Mouse (Mus musculus) heart, embryonic 11.5 days (tissue): ENCODE results near the gene Aldh8a1. TPM values are rescaled to one million over a fixed set of nuclear protein-coding genes. Genes with fewer than 3 reads are reported as not detected.

Experiments
- ATAC-seq: fragments of 200-750 bp; cut with Nextera tagmentation; replicated peaks from 2 replicates; pipeline ENCODE4 v1.8.0; 2017; ENCODE audit warnings: moderate library complexity; ENCODE audit not compliant: insufficient number of reproducible peaks, low FRiP score, low TSS enrichment
- H3K27ac ChIP-seq: fragments of 300-500 bp; sonication (generic); 2 replicates; pipeline ENCODE4 v1.5.1; 2014; ENCODE audit warnings: mild to moderate bottlenecking, low read depth, low read length
- H3K27me3 ChIP-seq: fragments of 300-500 bp; sonication (generic); 2 replicates; pipeline ENCODE4 v1.6.1; 2014; ENCODE audit warnings: mild to moderate bottlenecking, low read length, mixed read lengths; ENCODE audit not compliant: control insufficient read depth, insufficient read depth
- H3K36me3 ChIP-seq: fragments of 300-500 bp; sonication (generic); 2 replicates; pipeline ENCODE4 v1.6.1; 2014; ENCODE audit warnings: mild to moderate bottlenecking, low read length, moderate library complexity, mixed read lengths; ENCODE audit not compliant: control insufficient read depth, insufficient read depth
- H3K4me1 ChIP-seq: fragments of 300-500 bp; sonication (generic); 2 replicates; pipeline ENCODE4 v1.6.1; 2014; ENCODE audit warnings: low read length; ENCODE audit not compliant: control insufficient read depth, insufficient read depth
- H3K4me2 ChIP-seq: fragments of 300-500 bp; sonication (generic); 2 replicates; pipeline ENCODE4 v1.6.1; 2014; ENCODE audit warnings: mild to moderate bottlenecking, moderate library complexity
- H3K4me3 ChIP-seq: fragments of 300-500 bp; sonication (generic); 2 replicates; pipeline ENCODE4 v1.5.1; 2014; ENCODE audit warnings: low read depth, low read length
- H3K9ac ChIP-seq: fragments of 300-500 bp; sonication (generic); 2 replicates; pipeline ENCODE4 v1.6.1; 2014; ENCODE audit warnings: mild to moderate bottlenecking, low read depth, low read length, moderate library complexity
- H3K9me3 ChIP-seq: fragments of 300-500 bp; sonication (generic); replicated peaks from 2 replicates; pipeline ENCODE4 v1.6.1; 2016; ENCODE audit warnings: low read length; ENCODE audit not compliant: control insufficient read depth
- WGBS: fragments of 180-500 bp; shearing (Covaris S2); extraction: QIAGEN DNeasy Blood & Tissue Kit; methylation state at CpG from one replicate; pipeline ENCODE4 v1.1.7; 2014; ENCODE audit not compliant: insufficient replicate concordance; 5-methylcytosine and 5-hydroxymethylcytosine counted together
- polyA plus RNA-seq: library from polyadenylated mRNA; unstranded; fragments of >200 nt; fragmentation: Nextera tagmentation; extraction: Ambion mirVana; gene quantifications from 2 replicates; pipeline ENCODE4 v1.2.1, GENCODE M21; 2014

The Aldh8a1 gene
- polyA plus RNA-seq, 1 experiment from 2014 or later: 0.37 TPM

DNA sequence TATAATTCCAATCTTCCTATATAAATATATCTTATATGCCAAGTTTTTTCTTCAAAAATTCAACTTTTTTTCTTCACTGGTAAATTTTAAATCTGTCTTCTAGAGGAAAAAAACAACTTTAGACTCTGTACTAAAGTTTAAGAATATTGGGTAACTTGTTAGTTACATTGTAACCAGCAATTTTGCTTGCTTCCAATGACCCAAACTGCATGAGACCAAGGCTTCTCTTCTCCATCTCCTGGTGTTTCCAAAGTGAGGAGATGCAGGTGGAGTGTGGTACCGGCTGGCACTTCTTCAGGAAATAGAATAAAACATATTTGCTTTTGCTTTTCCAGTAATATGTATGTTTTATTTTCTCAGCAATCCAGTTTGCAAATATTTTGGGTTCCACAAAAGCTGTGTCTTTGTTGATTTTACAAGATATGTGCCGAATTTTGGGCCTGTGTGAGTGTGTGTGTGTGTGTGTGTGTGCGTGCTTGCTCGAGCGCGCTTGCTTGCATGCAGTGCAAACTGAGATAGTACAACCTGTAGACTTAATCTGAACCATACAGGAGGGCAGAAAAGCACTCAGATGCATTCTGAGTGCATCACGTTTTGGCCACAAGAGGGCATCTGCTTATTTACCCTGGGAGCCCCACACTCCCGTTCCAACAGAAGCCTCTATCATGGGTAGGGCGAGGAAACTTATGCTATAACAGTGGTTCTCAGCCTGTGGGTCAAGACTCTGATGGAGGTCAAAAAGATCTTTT, 1.3 kb downstream of the Aldh8a1 start:
- WGBS: 62% methylated on average over 9 of the region's 9 CpGs
- ATAC-seq: no peak
- no peak overlapping the region for H3K4me2 ChIP-seq

DNA sequence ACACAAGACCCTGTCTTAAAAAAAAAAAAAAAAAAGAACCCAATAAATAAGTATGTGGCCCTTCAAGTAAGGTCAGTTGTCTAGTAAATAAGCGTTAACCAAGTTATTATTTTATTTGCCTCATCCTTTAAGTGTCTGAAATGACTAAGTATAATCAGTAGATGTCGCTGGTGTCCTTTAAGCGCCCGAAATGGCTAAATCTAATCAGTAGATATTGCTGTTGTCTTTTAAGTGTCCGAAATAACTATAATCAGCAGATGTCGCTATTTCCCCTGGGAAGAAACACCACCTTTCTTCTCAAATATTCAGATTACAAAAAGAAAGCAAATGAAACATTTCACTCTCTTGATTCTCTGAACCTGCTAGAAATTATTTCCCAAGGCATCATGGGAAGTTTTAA, 5.8 kb downstream of the Aldh8a1 start:
- H3K27me3 ChIP-seq: no peaks in the 10 kb centered on the region
- 17% methylated on average over 6 of the region's 6 CpGs for WGBS
- H3K4me3 ChIP-seq: no peak overlapping the region
- H3K9me3 ChIP-seq: no peaks in the 10 kb centered on the region
- H3K9ac ChIP-seq: no peak overlapping the region
- H3K27ac ChIP-seq: no peak overlapping the region
- ATAC-seq: no peak
- no peak overlapping the region for H3K4me2 ChIP-seq
- no peaks in the 10 kb centered on the region for H3K36me3 ChIP-seq
- no peaks in the 10 kb centered on the region for H3K4me1 ChIP-seq

More for the DNA sequence above, 1.3 kb downstream of the Aldh8a1 start:
- Histone ChIP-seq H3K4me3 (no peak overlapping the region), H3K4me1 (no peaks in the 10 kb centered on the region), H3K9me3 (no peaks in the 10 kb centered on the region), H3K27me3 (no peaks in the 10 kb centered on the region), H3K9ac (no peak overlapping the region), H3K27ac (no peak overlapping the region), H3K36me3 (no peaks in the 10 kb centered on the region)

DNA sequence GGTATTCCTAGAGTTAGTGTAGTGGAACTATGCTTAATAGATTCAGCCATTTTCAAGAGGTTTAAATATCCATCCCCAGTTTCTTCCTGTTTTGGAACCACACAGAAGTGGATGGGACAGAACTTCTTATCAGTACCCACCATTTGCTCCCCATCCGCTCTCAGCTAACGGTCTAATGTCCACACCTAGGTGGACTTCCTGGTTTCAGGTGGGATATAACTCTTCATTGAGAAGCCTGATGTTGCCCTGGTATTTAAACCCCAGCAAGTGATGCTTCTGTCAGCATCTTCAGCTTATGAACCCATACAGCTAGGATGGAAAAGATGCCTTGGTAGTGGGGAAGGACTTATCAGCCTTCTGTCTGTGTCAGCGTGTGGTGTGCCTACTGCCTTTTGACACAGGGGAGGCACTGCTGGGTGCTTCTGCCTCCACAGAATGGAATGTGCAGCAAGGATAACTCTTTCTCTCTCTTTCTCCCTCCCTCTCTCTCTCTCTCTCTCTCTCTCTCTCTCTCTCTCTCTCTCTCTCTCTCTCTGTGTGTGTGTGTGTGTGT, 8.1 kb downstream of the Aldh8a1 start:
- WGBS: 49% methylated on average over 3 of the region's 3 CpGs
- Histone ChIP-seq H3K27ac (no peak overlapping the region), H3K27me3 (no peaks in the 10 kb centered on the region), H3K4me3 (no peak overlapping the region), H3K4me1 (no peaks in the 10 kb centered on the region), H3K9ac (no peak overlapping the region), H3K36me3 (no peaks in the 10 kb centered on the region), H3K9me3 (no peaks in the 10 kb centered on the region), H3K4me2 (no peak overlapping the region)
- no peak for ATAC-seq

DNA sequence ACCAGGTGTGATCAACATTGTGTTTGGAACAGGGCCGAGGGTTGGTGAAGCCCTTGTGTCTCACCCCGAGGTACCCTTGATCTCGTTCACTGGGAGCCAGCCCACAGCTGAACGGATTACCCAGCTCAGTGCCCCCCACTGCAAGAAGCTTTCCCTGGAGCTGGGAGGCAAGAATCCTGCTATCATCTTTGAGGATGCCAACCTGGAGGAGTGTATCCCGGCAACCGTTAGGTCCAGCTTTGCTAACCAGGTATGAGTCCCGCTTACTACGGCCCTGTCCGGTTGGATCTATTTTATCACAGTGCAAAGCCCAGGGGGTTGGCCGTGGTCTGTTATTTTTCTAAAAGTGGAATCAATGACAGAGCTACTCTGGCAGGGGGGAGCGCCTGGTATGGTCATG, 12.0 kb downstream of the Aldh8a1 start:
- H3K36me3 ChIP-seq: no peaks in the 10 kb centered on the region
- no peak overlapping the region for H3K9ac ChIP-seq
- no peaks in the 10 kb centered on the region for H3K4me1 ChIP-seq
- H3K27ac ChIP-seq: no peak overlapping the region
- H3K27me3 ChIP-seq: no peaks in the 10 kb centered on the region
- H3K4me3 ChIP-seq: no peak overlapping the region
- ATAC-seq: no peak
- H3K9me3 ChIP-seq: no peaks in the 10 kb centered on the region
- no peak overlapping the region for H3K4me2 ChIP-seq
- 76% methylated on average over 11 of the region's 11 CpGs for WGBS

DNA sequence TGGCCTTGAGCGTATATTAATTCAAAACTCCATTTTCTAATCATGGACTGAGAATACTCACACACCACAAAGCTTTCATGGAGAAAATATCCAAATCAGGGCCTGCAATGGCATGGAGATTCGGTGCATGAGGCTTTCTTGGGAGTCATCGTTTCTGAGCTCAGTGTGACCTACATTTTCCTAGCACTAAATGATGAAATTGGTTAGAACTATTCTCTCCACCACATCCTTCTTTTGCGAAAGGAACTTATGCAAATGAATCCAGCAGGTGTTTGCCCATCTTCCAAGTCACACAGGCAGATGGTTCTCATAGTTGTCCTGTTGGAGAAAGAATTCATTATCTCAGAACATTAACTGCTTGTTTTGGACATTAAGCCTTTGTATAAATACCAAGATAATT, 13.3 kb downstream of the Aldh8a1 start:
- Histone ChIP-seq H3K4me1 (no peaks in the 10 kb centered on the region), H3K4me3 (no peak overlapping the region), H3K4me2 (no peak overlapping the region), H3K27me3 (no peaks in the 10 kb centered on the region), H3K36me3 (no peaks in the 10 kb centered on the region), H3K9me3 (no peaks in the 10 kb centered on the region), H3K9ac (no peak overlapping the region), H3K27ac (no peak overlapping the region)
- ATAC-seq: no peak
- WGBS: 85% methylated on average over 4 of the region's 4 CpGs

DNA sequence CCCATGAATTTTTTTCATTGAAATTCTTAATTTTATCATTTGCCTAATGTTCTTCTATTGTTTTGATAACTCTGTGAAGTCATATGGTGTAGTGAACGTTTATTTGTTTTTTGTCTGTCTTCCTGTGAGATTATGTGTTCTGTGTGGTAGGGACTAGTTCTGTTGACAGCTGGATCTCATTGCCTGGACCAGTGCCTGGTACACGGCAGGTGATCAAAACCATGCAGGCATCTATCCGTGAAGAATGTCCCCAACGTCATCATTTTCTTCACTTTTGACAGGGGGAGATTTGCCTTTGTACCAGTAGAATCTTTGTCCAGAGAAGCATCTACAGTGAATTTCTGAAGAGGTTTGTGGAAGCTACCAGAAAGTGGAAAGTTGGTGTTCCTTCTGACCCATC, 14.2 kb downstream of the Aldh8a1 start:
- Histone ChIP-seq H3K9ac (no peak overlapping the region), H3K4me3 (no peak overlapping the region)
- WGBS: 59% methylated on average over 4 of the region's 4 CpGs

DNA sequence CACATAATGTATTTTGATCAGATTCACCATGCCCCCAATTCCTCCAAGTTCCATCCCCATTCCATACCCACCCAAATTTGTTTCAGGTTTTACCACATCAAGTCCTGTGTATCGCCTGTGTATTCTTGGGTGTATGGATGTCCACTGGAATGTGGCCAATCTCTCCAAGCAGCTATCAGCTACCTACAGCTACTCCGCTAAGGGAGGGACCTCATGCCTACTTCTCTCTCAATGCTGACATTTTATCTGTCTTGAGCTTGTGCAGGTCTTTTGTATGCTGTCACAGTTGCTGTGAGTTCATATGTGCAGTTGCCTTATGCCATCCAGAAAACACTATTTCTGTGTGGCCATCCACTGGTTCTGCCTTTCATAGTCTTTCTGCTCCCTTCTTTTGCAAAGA, 16.3 kb downstream of the Aldh8a1 start:
- Histone ChIP-seq H3K9ac (no peak overlapping the region), H3K9me3 (no peaks in the 10 kb centered on the region), H3K27ac (no peak overlapping the region), H3K36me3 (no peaks in the 10 kb centered on the region), H3K4me2 (no peak overlapping the region), H3K27me3 (no peaks in the 10 kb centered on the region), H3K4me3 (no peak overlapping the region), H3K4me1 (peaks cover 8% of the 10 kb centered on the region; the same call in 1 of the 2 replicates)
- 54% methylated on average over 2 of the region's 2 CpGs for WGBS
- no peak for ATAC-seq

More for the DNA sequence above, 14.2 kb downstream of the Aldh8a1 start:
- no peak overlapping the region for H3K4me2 ChIP-seq
- no peak overlapping the region for H3K27ac ChIP-seq
- 0 out of 2 replicates have a peak, but pooled peaks cover 4% of the 10 kb centered on the region for H3K4me1 ChIP-seq
- ATAC-seq: no peak
- H3K36me3 ChIP-seq: no peaks in the 10 kb centered on the region
- H3K9me3 ChIP-seq: no peaks in the 10 kb centered on the region
- H3K27me3 ChIP-seq: no peaks in the 10 kb centered on the region

DNA sequence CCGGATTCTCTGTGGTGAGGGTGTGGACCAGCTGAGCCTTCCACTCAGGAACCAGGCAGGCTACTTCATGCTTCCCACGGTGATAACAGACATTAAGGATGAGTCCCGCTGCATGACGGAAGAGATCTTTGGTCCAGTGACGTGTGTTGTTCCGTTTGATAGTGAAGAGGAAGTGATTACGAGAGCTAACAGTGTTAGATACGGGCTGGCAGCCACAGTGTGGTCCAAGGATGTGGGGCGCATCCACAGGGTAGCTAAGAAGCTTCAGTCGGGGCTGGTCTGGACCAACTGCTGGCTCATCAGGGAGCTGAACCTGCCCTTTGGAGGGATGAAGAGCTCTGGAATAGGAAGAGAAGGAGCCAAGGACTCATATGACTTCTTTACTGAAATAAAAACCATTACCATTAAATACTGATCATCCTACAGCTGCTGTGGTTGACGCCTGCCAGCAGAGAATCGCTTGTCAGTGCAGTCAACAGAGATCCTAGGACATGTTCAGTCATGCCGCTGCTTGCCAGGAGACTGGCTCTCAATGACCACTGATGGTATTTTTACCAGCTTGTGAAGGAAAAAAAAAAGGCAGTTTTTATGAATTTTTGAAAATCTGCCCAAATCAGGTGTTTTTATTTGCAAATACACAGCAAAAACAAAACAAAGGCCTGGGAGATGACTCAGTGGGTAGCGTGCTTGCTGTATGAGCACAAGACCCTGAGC, 18.5 kb downstream of the Aldh8a1 start:
- H3K4me1 ChIP-seq: peaks cover 21% of the 10 kb centered on the region
- H3K36me3 ChIP-seq: no peaks in the 10 kb centered on the region
- H3K9ac ChIP-seq: no peak overlapping the region
- H3K4me3 ChIP-seq: no peak overlapping the region
- 60% methylated on average over 14 of the region's 14 CpGs for WGBS
- no peaks in the 10 kb centered on the region for H3K27me3 ChIP-seq
- 0 out of 2 replicates have a peak, but pooled peaks have one; percentile 18 for ATAC-seq
- H3K27ac ChIP-seq: no peak overlapping the region
- H3K4me2 ChIP-seq: no peak overlapping the region
- H3K9me3 ChIP-seq: no peaks in the 10 kb centered on the region
